Mouse (Mus musculus): ENCODE data around the gene Cnga4. TPM values are rescaled to one million over a fixed set of nuclear protein-coding genes. Genes with fewer than 3 reads are reported as not detected.
"Not testable (repeated sequence)": the region's sequence is repeated elsewhere in the genome, so short reads cannot be mapped to it uniquely, and the experiment has no call there.

The Cnga4 gene
- polyA plus RNA-seq, 1 experiment from 2014 or later, result 0.19 TPM

- Histone ChIP-seq H3K9me3 (replicated peaks) (no peaks in the 10 kb centered on the region), H3K36me3 (peaks cover 43% of the 10 kb centered on the region), H3K4me2 (replicated peaks) (no peak overlapping the region), H3K9ac (no peak overlapping the region), H3K4me1 (no peaks in the 10 kb centered on the region), H3K27ac (no peak overlapping the region), H3K4me3 (no peak overlapping the region), H3K27me3 (no peaks in the 10 kb centered on the region)
- 94% methylated on average over 2 of the region's 2 CpGs for WGBS
- no peak for ATAC-seq (ENCODE audit: low FRiP score)
Measured at GRCm38 (mm10) chr7:105390236-105390635, 14.1 kb upstream of the Cnga4 start.

GRCm38 (mm10) chr7:105394606-105395005 is 9.8 kb upstream of the Cnga4 start:
- no peak for ATAC-seq (ENCODE audit: low FRiP score)
- Histone ChIP-seq H3K9me3 (replicated peaks) (no peaks in the 10 kb centered on the region), H3K27me3 (no peaks in the 10 kb centered on the region), H3K36me3 (peaks cover 9% of the 10 kb centered on the region), H3K4me1 (peaks cover 4% of the 10 kb centered on the region; the same call in 1 of the 2 replicates), H3K9ac (no peak overlapping the region), H3K4me3 (no peak overlapping the region), H3K4me2 (replicated peaks) (no peak overlapping the region), H3K27ac (no peak overlapping the region)
- 84% methylated on average over 1 of the region's 1 CpGs for WGBS

- H3K4me2 ChIP-seq (replicated peaks), result no peak overlapping the region
- no peak overlapping the region for H3K4me3 ChIP-seq
- ATAC-seq (ENCODE audit: low FRiP score), result no peak
Measured at GRCm38 (mm10) chr7:105395131-105395820, 9.1 kb upstream of the Cnga4 start.

GRCm38 (mm10) chr7:105396126-105396525 is 8.2 kb upstream of the Cnga4 start:
- peaks cover 3% of the 10 kb centered on the region; the same call in 1 of the 2 replicates for H3K36me3 ChIP-seq
- ATAC-seq (ENCODE audit: low FRiP score), result no peak
- H3K9me3 ChIP-seq (replicated peaks), result no peaks in the 10 kb centered on the region
- H3K4me2 ChIP-seq (replicated peaks), result no peak overlapping the region
- H3K27me3 ChIP-seq, result no peaks in the 10 kb centered on the region
- H3K4me3 ChIP-seq, result no peak overlapping the region
- no peak overlapping the region for H3K27ac ChIP-seq
- no peak overlapping the region for H3K9ac ChIP-seq
- H3K4me1 ChIP-seq, result peaks cover 6% of the 10 kb centered on the region; the same call in 1 of the 2 replicates

More at GRCm38 (mm10) chr7:105395131-105395820, 9.1 kb upstream of the Cnga4 start:
- Histone ChIP-seq H3K36me3 (peaks cover 3% of the 10 kb centered on the region; the same call in 1 of the 2 replicates), H3K4me1 (peaks cover 4% of the 10 kb centered on the region; the same call in 1 of the 2 replicates), H3K27me3 (no peaks in the 10 kb centered on the region), H3K9ac (no peak overlapping the region), H3K9me3 (replicated peaks) (no peaks in the 10 kb centered on the region), H3K27ac (no peak overlapping the region)

GRCm38 (mm10) chr7:105399058-105399934 is 5.1 kb upstream of the Cnga4 start:
- ATAC-seq (ENCODE audit: low FRiP score), result peak; percentile 65; the same call in 1 of the 2 replicates
- Histone ChIP-seq H3K27me3 (no peaks in the 10 kb centered on the region), H3K4me3 (peak overlapping the region; percentile 62), H3K9me3 (replicated peaks) (no peaks in the 10 kb centered on the region), H3K9ac (peak overlapping the region; percentile 82), H3K4me1 (peaks cover 6% of the 10 kb centered on the region; the same call in 1 of the 2 replicates), H3K36me3 (peaks cover 3% of the 10 kb centered on the region; the same call in 1 of the 2 replicates), H3K4me2 (replicated peaks) (peak overlapping the region; percentile 72), H3K27ac (peak overlapping the region; percentile 56)
- WGBS, result under 1% methylated on average over 25 of the region's 25 CpGs

GRCm38 (mm10) chr7:105399935-105400624 is 4.3 kb upstream of the Cnga4 start, which contains the start of gene Fam160a2:
Gene Fam160a2, minus strand, starts transcription at chr7:105400054.
- Histone ChIP-seq H3K36me3 (0 out of 2 replicates have a peak, but pooled peaks cover 3% of the 10 kb centered on the region), H3K27me3 (no peaks in the 10 kb centered on the region), H3K4me2 (replicated peaks) (peak within 1 kb of the TSS; percentile 72), H3K27ac (peak within 1 kb of the TSS; percentile 81), H3K4me3 (peak within 1 kb of the TSS; percentile 62), H3K4me1 (peaks cover 6% of the 10 kb centered on the region; the same call in 1 of the 2 replicates), H3K9ac (peak within 1 kb of the TSS; percentile 82), H3K9me3 (replicated peaks) (no peaks in the 10 kb centered on the region)
- 1% methylated on average over 54 of the region's 55 CpGs for WGBS
- ATAC-seq (ENCODE audit: low FRiP score), result peak; percentile 99

GRCm38 (mm10) chr7:105406322-105406721 is 2.0 kb downstream of the Cnga4 start:
- H3K9ac ChIP-seq, result no peak overlapping the region
- no peaks in the 10 kb centered on the region for H3K36me3 ChIP-seq
- no peak overlapping the region for H3K4me3 ChIP-seq
- no peaks in the 10 kb centered on the region for H3K27me3 ChIP-seq
- H3K9me3 ChIP-seq (replicated peaks), result no peaks in the 10 kb centered on the region
- no peaks in the 10 kb centered on the region for H3K4me1 ChIP-seq
- WGBS, result 79% methylated on average over 1 of the region's 1 CpGs
- no peak for ATAC-seq (ENCODE audit: low FRiP score)
- H3K4me2 ChIP-seq (replicated peaks), result no peak overlapping the region
- no peak overlapping the region for H3K27ac ChIP-seq

- H3K27me3 ChIP-seq; H3K9ac ChIP-seq; H3K9me3 ChIP-seq (replicated peaks); H3K27ac ChIP-seq; H3K36me3 ChIP-seq; H3K4me1 ChIP-seq; H3K4me3 ChIP-seq; H3K4me2 ChIP-seq (replicated peaks): not testable (repeated sequence)
- 57% methylated on average over 8 of the region's 8 CpGs for WGBS
- ATAC-seq (ENCODE audit: low FRiP score), result peak; percentile 42; the same call in 1 of the 2 replicates
Measured at GRCm38 (mm10) chr7:105411874-105412632, 7.7 kb downstream of the Cnga4 start.

GRCm38 (mm10) chr7:105414385-105414784 is 10.0 kb downstream of the Cnga4 start:
- H3K9me3 ChIP-seq (replicated peaks), result no peaks in the 10 kb centered on the region
- no peaks in the 10 kb centered on the region for H3K36me3 ChIP-seq
- WGBS, result 61% methylated on average over 6 of the region's 6 CpGs
- H3K27ac ChIP-seq, result no peak overlapping the region
- no peak for ATAC-seq (ENCODE audit: low FRiP score)
- no peak overlapping the region for H3K9ac ChIP-seq
- no peak overlapping the region for H3K4me3 ChIP-seq
- no peaks in the 10 kb centered on the region for H3K27me3 ChIP-seq
- no peaks in the 10 kb centered on the region for H3K4me1 ChIP-seq
- no peak overlapping the region for H3K4me2 ChIP-seq (replicated peaks)

- no peak overlapping the region for H3K9ac ChIP-seq
- no peaks in the 10 kb centered on the region for H3K36me3 ChIP-seq
- no peaks in the 10 kb centered on the region for H3K4me1 ChIP-seq
- H3K27ac ChIP-seq, result no peak overlapping the region
- no peak for ATAC-seq (ENCODE audit: low FRiP score)
- H3K27me3 ChIP-seq, result no peaks in the 10 kb centered on the region
- no peaks in the 10 kb centered on the region for H3K9me3 ChIP-seq (replicated peaks)
- H3K4me2 ChIP-seq (replicated peaks), result no peak overlapping the region
- 88% methylated on average over 7 of the region's 7 CpGs for WGBS
- no peak overlapping the region for H3K4me3 ChIP-seq
Measured at GRCm38 (mm10) chr7:105416529-105416928, 12.2 kb downstream of the Cnga4 start.

- no peaks in the 10 kb centered on the region for H3K36me3 ChIP-seq
- H3K27ac ChIP-seq, result no peak overlapping the region
- no peaks in the 10 kb centered on the region for H3K27me3 ChIP-seq
- H3K4me3 ChIP-seq, result no peak overlapping the region
- H3K9me3 ChIP-seq (replicated peaks), result no peaks in the 10 kb centered on the region
- no peaks in the 10 kb centered on the region for H3K4me1 ChIP-seq
- H3K9ac ChIP-seq, result no peak overlapping the region
- no peak for ATAC-seq (ENCODE audit: low FRiP score)
- no peak overlapping the region for H3K4me2 ChIP-seq (replicated peaks)
- WGBS, result 77% methylated on average over 5 of the region's 5 CpGs
Measured at GRCm38 (mm10) chr7:105418106-105418505, 13.7 kb downstream of the Cnga4 start.

Data from hindbrain, embryonic 12.5 days (tissue).